Mouse (Mus musculus) central nervous system, embryonic 14 days (tissue): ENCODE measurements around the gene Vmn1r24. TPM values are rescaled to one million over a fixed set of nuclear protein-coding genes. Genes with fewer than 3 reads are reported as not detected.

ENCODE experiments used
- polyA plus RNA-seq: library from polyadenylated mRNA; depleted of rRNA; stranded (reverse); fragments of >200 nt; gene quantifications from 2 replicates; pipeline ENCODE4 v1.2.3, GENCODE M21; 2012; rRNA removed

Gene Vmn1r24
- polyA plus RNA-seq: not detected in 2 replicates

GRCm38 (mm10) chr6:57961403-57961802, at the start of gene Vmn1r24:
Gene Vmn1r24 (minus strand): TSS chr6:57961503.

GRCm38 (mm10) chr6:57980710-57981109, 19.4 kb upstream of the Vmn1r24 start, which contains the start of gene Vmn1r25:
Gene Vmn1r25 (minus strand): TSS chr6:57980810.

GRCm38 (mm10) chr6:57926738-57927137, 34.6 kb downstream of the Vmn1r24 start, which contains the start of gene Vmn1r23:
Gene Vmn1r23 (minus strand): TSS chr6:57926838.

GRCm38 (mm10) chr6:57907928-57908327, 53.4 kb downstream of the Vmn1r24 start, which contains the start of gene Vmn1r22:
Gene Vmn1r22 (minus strand): TSS chr6:57908028.

Other genes starting within 250 kb of the Vmn1r24 start
- gene Vopp1, start 136.3 kb downstream of the Vmn1r24 start, polyA plus RNA-seq: 143 and 148 TPM in 2 replicates
- gene Vmn1r21, start 111.2 kb downstream of the Vmn1r24 start, polyA plus RNA-seq: not detected in 2 replicates
- not detected in 2 replicates for gene Vmn1r22, start 53.5 kb downstream of the Vmn1r24 start, polyA plus RNA-seq
- not detected in 2 replicates for gene Vmn1r23, start 34.7 kb downstream of the Vmn1r24 start, polyA plus RNA-seq
- not detected in 2 replicates for gene Vmn1r25, start 19.3 kb upstream of the Vmn1r24 start, polyA plus RNA-seq
- gene Vmn1r26, start 53.7 kb upstream of the Vmn1r24 start, polyA plus RNA-seq: not detected in 2 replicates